Mouse (Mus musculus) thymus, postnatal 36 days (tissue): ENCODE results near the gene Dusp16.
"Not testable (repeated sequence)": the region's sequence is repeated elsewhere in the genome, so short reads cannot be mapped to it uniquely, and the experiment has no call there.

ENCODE experiments used
- DNase-seq, 2 experiments: peaks; one replicate each; pipeline ENCODE4 v3.0.0; 2022; ENCODE audit warnings: mixed read lengths in 2 of 2

Dusp16 gene

GRCm38 (mm10) chr6:134695625-134696024 lies 96.8 kb downstream of the Dusp16 start:
- DNase-seq, result no peak

GRCm38 (mm10) chr6:134694988-134695387 lies 97.4 kb downstream of the Dusp16 start:
- no peak for DNase-seq

GRCm38 (mm10) chr6:134694498-134694897 lies 97.9 kb downstream of the Dusp16 start:
- DNase-seq, result no peak

GRCm38 (mm10) chr6:134685515-134685914 lies 106.9 kb downstream of the Dusp16 start:
- no peak for DNase-seq

- DNase-seq, result no peak
Measured at GRCm38 (mm10) chr6:134685040-134685439, 107.4 kb downstream of the Dusp16 start.

GRCm38 (mm10) chr6:134684354-134684915 lies 108.0 kb downstream of the Dusp16 start:
- DNase-seq, result no peak

- not testable (repeated sequence) for DNase-seq
Measured at GRCm38 (mm10) chr6:134679330-134679729, 113.1 kb downstream of the Dusp16 start.

- no peak for DNase-seq
Measured at GRCm38 (mm10) chr6:134678037-134678436, 114.4 kb downstream of the Dusp16 start.

GRCm38 (mm10) chr6:134677504-134677903 lies 114.9 kb downstream of the Dusp16 start:
- DNase-seq, result no peak

GRCm38 (mm10) chr6:134673712-134674111 lies 118.7 kb downstream of the Dusp16 start:
- DNase-seq, result not testable (repeated sequence)

GRCm38 (mm10) chr6:134670881-134671411 lies 121.5 kb downstream of the Dusp16 start:
- DNase-seq, result no peak

GRCm38 (mm10) chr6:134669179-134669865 lies 123.1 kb downstream of the Dusp16 start:
- DNase-seq, result no peak

- DNase-seq, result no peak
Measured at GRCm38 (mm10) chr6:134668519-134668918, 123.9 kb downstream of the Dusp16 start.

- no peak for DNase-seq
Measured at GRCm38 (mm10) chr6:134665817-134666216, 126.6 kb downstream of the Dusp16 start.
